Mouse (Mus musculus): ENCODE data around the gene Hbb-bh2. TPM values are rescaled to one million over a fixed set of nuclear protein-coding genes. Genes with fewer than 3 reads are reported as not detected.
"Not testable (repeated sequence)": the region's sequence is repeated elsewhere in the genome, so short reads cannot be mapped to it uniquely, and the experiment has no call there.

Gene Hbb-bh2
- total RNA-seq, 2 experiments from 2014 or later: not detected

GRCm38 (mm10) chr7:103813766-103814165 lies 26.6 kb downstream of the Hbb-bh2 start, which contains the start of gene Hbb-bt:
Gene Hbb-bt (minus strand): TSS chr7:103813996.
- ATAC-seq (replicated peaks; ENCODE audit: low FRiP score, poor library complexity, severe bottlenecking): peak; percentile 73

- ATAC-seq (replicated peaks; ENCODE audit: low FRiP score, poor library complexity, severe bottlenecking): not testable (repeated sequence)
Measured at GRCm38 (mm10) chr7:103813152-103813551, 27.2 kb downstream of the Hbb-bh2 start.

GRCm38 (mm10) chr7:103812174-103812573 lies 28.1 kb downstream of the Hbb-bh2 start:
- no peak for ATAC-seq (replicated peaks; ENCODE audit: low FRiP score, poor library complexity, severe bottlenecking)

GRCm38 (mm10) chr7:103811223-103811845 lies 29.0 kb downstream of the Hbb-bh2 start:
- peak; percentile 25 for ATAC-seq (replicated peaks; ENCODE audit: low FRiP score, poor library complexity, severe bottlenecking)

GRCm38 (mm10) chr7:103810746-103811145 lies 29.6 kb downstream of the Hbb-bh2 start:
- ATAC-seq (replicated peaks; ENCODE audit: low FRiP score, poor library complexity, severe bottlenecking): peak; percentile 8; the same call in 1 of the 2 replicates

GRCm38 (mm10) chr7:103810296-103810695 lies 30.0 kb downstream of the Hbb-bh2 start:
- peak; percentile 11; the same call in 1 of the 2 replicates for ATAC-seq (replicated peaks; ENCODE audit: low FRiP score, poor library complexity, severe bottlenecking)

- no peak for ATAC-seq (replicated peaks; ENCODE audit: low FRiP score, poor library complexity, severe bottlenecking)
Measured at GRCm38 (mm10) chr7:103809801-103810155, 30.5 kb downstream of the Hbb-bh2 start.

- no peak for ATAC-seq (replicated peaks; ENCODE audit: low FRiP score, poor library complexity, severe bottlenecking)
Measured at GRCm38 (mm10) chr7:103808971-103809800, 31.1 kb downstream of the Hbb-bh2 start.

- ATAC-seq (replicated peaks; ENCODE audit: low FRiP score, poor library complexity, severe bottlenecking): not testable (repeated sequence)
Measured at GRCm38 (mm10) chr7:103808120-103808519, 32.2 kb downstream of the Hbb-bh2 start.

GRCm38 (mm10) chr7:103806856-103807255 lies 33.5 kb downstream of the Hbb-bh2 start:
- peak; percentile 46 for ATAC-seq (replicated peaks; ENCODE audit: low FRiP score, poor library complexity, severe bottlenecking)

GRCm38 (mm10) chr7:103792669-103793388 lies 47.5 kb downstream of the Hbb-bh2 start:
- ATAC-seq (replicated peaks; ENCODE audit: low FRiP score, poor library complexity, severe bottlenecking): peak; percentile 93

GRCm38 (mm10) chr7:103791721-103792120 lies 48.6 kb downstream of the Hbb-bh2 start, which contains the start of gene Olfr67:
Gene Olfr67 (minus strand): TSS chr7:103791821.
- ATAC-seq (replicated peaks; ENCODE audit: low FRiP score, poor library complexity, severe bottlenecking): no peak

Other genes starting within 250 kb of the Hbb-bh2 start
Only the 30 nearest of the 32 such genes appear.
- not detected in 2 replicates for gene Olfr620, start 228.0 kb downstream of the Hbb-bh2 start, total RNA-seq (2015; ENCODE audit: low replicate concordance)
- gene Olfr620, start 228.0 kb downstream of the Hbb-bh2 start, total RNA-seq (2017; ENCODE audit: low replicate concordance): not detected in 2 replicates
- gene Olfr622, start 197.8 kb downstream of the Hbb-bh2 start, total RNA-seq (2015; ENCODE audit: low replicate concordance): not detected in 2 replicates
- not detected in 2 replicates for gene Olfr622, start 197.8 kb downstream of the Hbb-bh2 start, total RNA-seq (2017; ENCODE audit: low replicate concordance)
- not detected in 2 replicates for gene Olfr623, start 176.8 kb downstream of the Hbb-bh2 start, total RNA-seq (2015; ENCODE audit: low replicate concordance)
- not detected in 2 replicates for gene Olfr623, start 176.8 kb downstream of the Hbb-bh2 start, total RNA-seq (2017; ENCODE audit: low replicate concordance)
- gene Olfr624, start 169.3 kb downstream of the Hbb-bh2 start, total RNA-seq (2015; ENCODE audit: low replicate concordance): not detected in 2 replicates
- under 0.01 and 0.13 TPM in 2 replicates for gene Olfr624, start 169.3 kb downstream of the Hbb-bh2 start, total RNA-seq (2017; ENCODE audit: low replicate concordance)
- not detected in 2 replicates for gene Olfr625-ps1, start 157.8 kb downstream of the Hbb-bh2 start, total RNA-seq (2015; ENCODE audit: low replicate concordance)
- gene Olfr625-ps1, start 157.8 kb downstream of the Hbb-bh2 start, total RNA-seq (2017; ENCODE audit: low replicate concordance): not detected in 2 replicates
- not detected in 2 replicates for gene Olfr243, start 125.8 kb downstream of the Hbb-bh2 start, total RNA-seq (2015; ENCODE audit: low replicate concordance)
- not detected in 2 replicates for gene Olfr243, start 125.8 kb downstream of the Hbb-bh2 start, total RNA-seq (2017; ENCODE audit: low replicate concordance)
- gene Olfr628, start 110.1 kb downstream of the Hbb-bh2 start, total RNA-seq (2015; ENCODE audit: low replicate concordance): not detected in 2 replicates
- gene Olfr628, start 110.1 kb downstream of the Hbb-bh2 start, total RNA-seq (2017; ENCODE audit: low replicate concordance): not detected in 2 replicates
- gene Olfr629, start 95.6 kb downstream of the Hbb-bh2 start, total RNA-seq (2015; ENCODE audit: low replicate concordance): not detected in 2 replicates
- not detected in 2 replicates for gene Olfr629, start 95.6 kb downstream of the Hbb-bh2 start, total RNA-seq (2017; ENCODE audit: low replicate concordance)
- not detected in 2 replicates for gene Olfr630, start 83.2 kb downstream of the Hbb-bh2 start, total RNA-seq (2015; ENCODE audit: low replicate concordance)
- not detected in 2 replicates for gene Olfr630, start 83.2 kb downstream of the Hbb-bh2 start, total RNA-seq (2017; ENCODE audit: low replicate concordance)
- gene Olfr69, start 68.9 kb downstream of the Hbb-bh2 start, total RNA-seq (2015; ENCODE audit: low replicate concordance): 0.84 and 2.5 TPM in 2 replicates
- gene Olfr69, start 68.9 kb downstream of the Hbb-bh2 start, total RNA-seq (2017; ENCODE audit: low replicate concordance): 1.7 TPM in 1 of 2 replicates, not detected in the other
- 2.9 TPM in 1 of 2 replicates, not detected in the other for gene Olfr68, start 60.8 kb downstream of the Hbb-bh2 start, total RNA-seq (2015; ENCODE audit: low replicate concordance)
- gene Olfr68, start 60.8 kb downstream of the Hbb-bh2 start, total RNA-seq (2017; ENCODE audit: low replicate concordance): 0.83 and 2.8 TPM in 2 replicates
- gene Olfr67, start 48.7 kb downstream of the Hbb-bh2 start, total RNA-seq (2015; ENCODE audit: low replicate concordance): 0.84 TPM in 1 of 2 replicates, not detected in the other
- 1.5 and 3.3 TPM in 2 replicates for gene Olfr67, start 48.7 kb downstream of the Hbb-bh2 start, total RNA-seq (2017; ENCODE audit: low replicate concordance)
- gene Hbb-bt, start 26.5 kb downstream of the Hbb-bh2 start, total RNA-seq (2015; ENCODE audit: low replicate concordance): 26,042 and 29,427 TPM in 2 replicates
- gene Hbb-bt, start 26.5 kb downstream of the Hbb-bh2 start, total RNA-seq (2017; ENCODE audit: low replicate concordance): 7,139 and 8,294 TPM in 2 replicates
- gene Hbb-bs, start 12.4 kb downstream of the Hbb-bh2 start, total RNA-seq (2015; ENCODE audit: low replicate concordance): 118,402 and 120,100 TPM in 2 replicates
- gene Hbb-bs, start 12.4 kb downstream of the Hbb-bh2 start, total RNA-seq (2017; ENCODE audit: low replicate concordance): 41,622 and 62,915 TPM in 2 replicates
- gene Hbb-bh1, start 2.6 kb upstream of the Hbb-bh2 start, total RNA-seq (2015; ENCODE audit: low replicate concordance): not detected in 2 replicates
- gene Hbb-bh1, start 2.6 kb upstream of the Hbb-bh2 start, total RNA-seq (2017; ENCODE audit: low replicate concordance): not detected in 2 replicates
- not detected in 2 replicates for gene Hbb-y, start 12.7 kb upstream of the Hbb-bh2 start, total RNA-seq (2015; ENCODE audit: low replicate concordance)
- not detected in 2 replicates for gene Hbb-y, start 12.7 kb upstream of the Hbb-bh2 start, total RNA-seq (2017; ENCODE audit: low replicate concordance)
- gene Olfr66, start 45.7 kb upstream of the Hbb-bh2 start, total RNA-seq (2015; ENCODE audit: low replicate concordance): not detected in 2 replicates
- not detected in 2 replicates for gene Olfr66, start 45.7 kb upstream of the Hbb-bh2 start, total RNA-seq (2017; ENCODE audit: low replicate concordance)
- gene Olfr64, start 54.0 kb upstream of the Hbb-bh2 start, total RNA-seq (2015; ENCODE audit: low replicate concordance): not detected in 2 replicates
- gene Olfr64, start 54.0 kb upstream of the Hbb-bh2 start, total RNA-seq (2017; ENCODE audit: low replicate concordance): not detected in 2 replicates
- not detected in 2 replicates for gene Olfr65, start 63.0 kb upstream of the Hbb-bh2 start, total RNA-seq (2015; ENCODE audit: low replicate concordance)
- not detected in 2 replicates for gene Olfr65, start 63.0 kb upstream of the Hbb-bh2 start, total RNA-seq (2017; ENCODE audit: low replicate concordance)
- gene Olfr631, start 88.3 kb upstream of the Hbb-bh2 start, total RNA-seq (2015; ENCODE audit: low replicate concordance): not detected in 2 replicates
- gene Olfr631, start 88.3 kb upstream of the Hbb-bh2 start, total RNA-seq (2017; ENCODE audit: low replicate concordance): not detected in 2 replicates
- gene Olfr632, start 93.8 kb upstream of the Hbb-bh2 start, total RNA-seq (2015; ENCODE audit: low replicate concordance): not detected in 2 replicates
- gene Olfr632, start 93.8 kb upstream of the Hbb-bh2 start, total RNA-seq (2017; ENCODE audit: low replicate concordance): not detected in 2 replicates
- not detected in 2 replicates for gene Olfr633, start 103.9 kb upstream of the Hbb-bh2 start, total RNA-seq (2015; ENCODE audit: low replicate concordance)
- gene Olfr633, start 103.9 kb upstream of the Hbb-bh2 start, total RNA-seq (2017; ENCODE audit: low replicate concordance): 0.15 TPM in 1 of 2 replicates, not detected in the other
- not detected in 2 replicates for gene Olfr635, start 130.6 kb upstream of the Hbb-bh2 start, total RNA-seq (2015; ENCODE audit: low replicate concordance)
- gene Olfr635, start 130.6 kb upstream of the Hbb-bh2 start, total RNA-seq (2017; ENCODE audit: low replicate concordance): not detected in 2 replicates
- gene Olfr638, start 158.2 kb upstream of the Hbb-bh2 start, total RNA-seq (2015; ENCODE audit: low replicate concordance): not detected in 2 replicates
- not detected in 2 replicates for gene Olfr638, start 158.2 kb upstream of the Hbb-bh2 start, total RNA-seq (2017; ENCODE audit: low replicate concordance)
- gene Olfr639, start 176.8 kb upstream of the Hbb-bh2 start, total RNA-seq (2015; ENCODE audit: low replicate concordance): not detected in 2 replicates
- gene Olfr639, start 176.8 kb upstream of the Hbb-bh2 start, total RNA-seq (2017; ENCODE audit: low replicate concordance): not detected in 2 replicates
- gene Olfr640, start 185.1 kb upstream of the Hbb-bh2 start, total RNA-seq (2015; ENCODE audit: low replicate concordance): not detected in 2 replicates
- not detected in 2 replicates for gene Olfr640, start 185.1 kb upstream of the Hbb-bh2 start, total RNA-seq (2017; ENCODE audit: low replicate concordance)
- gene Olfr641, start 194.9 kb upstream of the Hbb-bh2 start, total RNA-seq (2015; ENCODE audit: low replicate concordance): not detected in 2 replicates
- gene Olfr641, start 194.9 kb upstream of the Hbb-bh2 start, total RNA-seq (2017; ENCODE audit: low replicate concordance): not detected in 2 replicates
- gene Olfr642, start 212.1 kb upstream of the Hbb-bh2 start, total RNA-seq (2015; ENCODE audit: low replicate concordance): not detected in 2 replicates
- not detected in 2 replicates for gene Olfr642, start 212.1 kb upstream of the Hbb-bh2 start, total RNA-seq (2017; ENCODE audit: low replicate concordance)
- gene 4930516K23Rik, start 220.9 kb upstream of the Hbb-bh2 start, total RNA-seq (2015; ENCODE audit: low replicate concordance): not detected in 2 replicates
- gene 4930516K23Rik, start 220.9 kb upstream of the Hbb-bh2 start, total RNA-seq (2017; ENCODE audit: low replicate concordance): not detected in 2 replicates
- not detected in 2 replicates for gene Olfr644, start 231.3 kb upstream of the Hbb-bh2 start, total RNA-seq (2015; ENCODE audit: low replicate concordance)
- not detected in 2 replicates for gene Olfr644, start 231.3 kb upstream of the Hbb-bh2 start, total RNA-seq (2017; ENCODE audit: low replicate concordance)

Data from erythroid progenitor cell, adult 5-6 weeks (primary cell).